Mouse (Mus musculus) lung, embryonic 16.5 days (tissue): Measurements from ENCODE around the gene Hivep3. TPM values are rescaled to one million over a fixed set of nuclear protein-coding genes. Genes with fewer than 3 reads are reported as not detected.

Experiments used
- ATAC-seq: fragments of 200-750 bp; cut with Nextera tagmentation; 2 replicates; pipeline ENCODE4 v1.8.0; 2017; ENCODE audit warnings: low read depth, mild to moderate bottlenecking, moderate library complexity
- H3K27ac ChIP-seq: fragments of 300-500 bp; sonication (generic); 2 replicates; pipeline ENCODE4 v1.5.1; 2014; ENCODE audit warnings: mild to moderate bottlenecking, control low read depth, low read length
- H3K27me3 ChIP-seq: fragments of 300-500 bp; sonication (generic); 2 replicates; pipeline ENCODE4 v1.6.1; 2014; ENCODE audit warnings: low read depth, low read length, mixed read lengths; ENCODE audit not compliant: control insufficient read depth, insufficient read depth
- H3K36me3 ChIP-seq: fragments of 300-500 bp; sonication (generic); 2 replicates; pipeline ENCODE4 v1.6.1; 2014; ENCODE audit warnings: low read length; ENCODE audit not compliant: control insufficient read depth, insufficient read depth
- H3K4me1 ChIP-seq: fragments of 300-500 bp; sonication (generic); replicated peaks from 2 replicates; pipeline ENCODE4 v1.6.1; 2014; ENCODE audit warnings: low read length, mixed read lengths; ENCODE audit not compliant: control insufficient read depth, insufficient read depth
- H3K4me2 ChIP-seq: fragments of 300-500 bp; sonication (generic); 2 replicates; pipeline ENCODE4 v1.6.1; 2014; ENCODE audit warnings: low read depth, low read length, control low read depth
- H3K4me3 ChIP-seq: fragments of 300-500 bp; sonication (generic); 2 replicates; pipeline ENCODE4 v1.5.1; 2014; ENCODE audit warnings: mild to moderate bottlenecking, low read length, control low read depth
- H3K9ac ChIP-seq: fragments of 300-500 bp; sonication (generic); 2 replicates; pipeline ENCODE4 v1.6.1; 2014; ENCODE audit warnings: low read length, control low read depth
- H3K9me3 ChIP-seq: fragments of 300-500 bp; sonication (generic); 2 replicates; pipeline ENCODE4 v1.6.1; 2016; ENCODE audit warnings: low read length; ENCODE audit not compliant: control insufficient read depth
- WGBS: fragments of 180-500 bp; shearing (Covaris S2); extraction: QIAGEN DNeasy Blood & Tissue Kit; methylation state at CpG from one replicate; pipeline ENCODE4 v1.1.7; 2014; 5-methylcytosine and 5-hydroxymethylcytosine counted together
- polyA plus RNA-seq: library from polyadenylated mRNA; unstranded; fragments of >200 nt; fragmentation: Nextera tagmentation; extraction: Ambion mirVana; gene quantifications from 2 replicates; pipeline ENCODE4 v1.2.1, GENCODE M21; 2015

Hivep3 gene
- polyA plus RNA-seq, 1 experiment from 2014 or later: 30.3 TPM

DNA sequence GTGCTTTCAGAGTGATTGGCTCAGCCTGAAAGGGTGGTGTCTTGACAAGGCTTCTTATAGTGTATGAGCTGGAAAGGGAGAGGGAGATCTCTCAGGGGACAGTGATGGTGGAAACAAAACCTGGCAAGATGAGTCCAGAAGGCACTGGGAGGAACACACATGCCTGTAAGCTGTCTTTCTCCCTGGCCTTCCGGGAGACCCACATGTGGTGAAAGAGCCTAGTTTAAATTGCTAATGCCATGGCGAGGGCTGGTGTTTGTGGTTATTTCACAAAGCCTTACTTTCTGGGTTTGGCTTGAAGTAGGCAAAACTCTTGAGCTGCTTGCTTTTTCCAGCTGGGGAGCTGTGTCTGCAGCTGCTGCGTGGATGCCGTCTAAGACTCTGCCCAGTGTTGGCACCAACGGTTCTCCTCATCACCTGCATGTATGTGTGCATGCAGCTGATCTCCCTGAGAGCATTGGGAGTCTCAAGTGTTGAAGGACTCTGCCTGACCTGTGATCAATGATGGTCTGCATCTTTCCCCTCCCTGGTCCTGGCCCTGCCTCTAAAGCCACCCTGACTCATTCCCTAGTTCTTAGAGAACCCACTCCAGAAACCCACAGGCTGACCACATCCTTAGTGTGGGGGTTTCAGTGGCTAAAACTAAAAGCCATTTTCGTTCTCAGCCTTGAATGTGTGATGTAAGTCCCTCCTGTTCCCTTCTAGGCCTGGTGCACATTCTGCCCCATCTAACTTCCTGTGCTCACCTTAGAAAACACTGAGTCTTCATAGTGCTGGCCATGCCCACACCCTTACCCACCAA, 163.7 kb downstream of the Hivep3 start:
- Histone ChIP-seq H3K4me3 (no peak overlapping the region), H3K4me2 (no peak overlapping the region), H3K9me3 (no peaks in the 10 kb centered on the region), H3K36me3 (no peaks in the 10 kb centered on the region), H3K27me3 (no peaks in the 10 kb centered on the region), H3K4me1 (peaks cover 2% of the 10 kb centered on the region; the same call in 1 of the 2 replicates), H3K27ac (no peak overlapping the region), H3K9ac (no peak overlapping the region)
- no peak for ATAC-seq
- 63% methylated on average over 6 of the region's 6 CpGs for WGBS

DNA sequence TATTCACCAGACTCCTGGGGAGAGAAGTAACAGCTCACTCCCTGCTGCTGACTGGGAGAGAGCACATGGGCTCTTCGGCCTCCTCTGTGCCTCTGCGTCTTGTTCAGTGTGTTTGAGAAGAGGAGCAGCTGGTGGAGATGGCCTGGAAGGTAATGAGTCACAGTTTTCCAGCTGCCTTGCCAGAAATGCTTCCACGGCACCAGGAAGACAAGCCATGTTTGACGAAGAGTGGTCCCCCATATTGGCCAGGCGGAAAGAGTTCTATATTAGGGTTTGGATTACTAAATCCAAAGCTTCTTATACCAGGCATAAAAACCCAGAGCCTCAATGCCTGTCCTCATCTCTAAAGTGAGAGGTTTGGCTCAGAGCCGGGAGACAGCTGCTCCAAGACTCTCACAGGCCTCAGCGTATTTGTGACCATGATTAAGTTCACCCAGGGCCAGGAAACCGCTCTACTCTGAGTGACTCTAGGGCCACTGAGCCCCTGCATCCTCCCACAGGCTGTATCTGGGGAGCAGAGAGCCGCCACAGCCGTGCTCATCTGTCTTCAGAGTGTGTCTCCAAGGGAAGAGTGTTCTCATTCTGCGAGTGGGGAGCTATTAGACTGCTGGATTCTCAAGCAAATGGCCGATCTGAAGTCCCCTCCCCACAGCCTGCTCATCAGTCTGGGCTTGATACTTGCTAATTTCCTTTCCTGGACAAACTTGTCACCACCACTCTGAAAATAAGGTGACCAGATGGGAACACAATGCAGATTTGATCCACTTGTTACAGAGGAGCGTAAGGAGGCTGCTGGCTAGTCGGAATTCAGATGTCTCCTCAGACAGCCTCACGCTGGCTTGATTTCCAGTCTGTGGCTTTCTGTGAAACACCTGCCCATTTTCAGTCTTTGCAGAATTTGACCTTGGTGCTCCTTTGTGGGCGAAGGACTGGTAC, 168.2 kb downstream of the Hivep3 start:
- no peak overlapping the region for H3K4me3 ChIP-seq
- H3K4me2 ChIP-seq: no peak overlapping the region
- H3K9ac ChIP-seq: no peak overlapping the region
- peak; percentile 95 for ATAC-seq
- H3K27ac ChIP-seq: peak overlapping the region; percentile 82
- no peaks in the 10 kb centered on the region for H3K36me3 ChIP-seq
- H3K9me3 ChIP-seq: no peaks in the 10 kb centered on the region
- WGBS: 42% methylated on average over 16 of the region's 16 CpGs
- H3K27me3 ChIP-seq: no peaks in the 10 kb centered on the region
- H3K4me1 ChIP-seq: peaks cover 12% of the 10 kb centered on the region

DNA sequence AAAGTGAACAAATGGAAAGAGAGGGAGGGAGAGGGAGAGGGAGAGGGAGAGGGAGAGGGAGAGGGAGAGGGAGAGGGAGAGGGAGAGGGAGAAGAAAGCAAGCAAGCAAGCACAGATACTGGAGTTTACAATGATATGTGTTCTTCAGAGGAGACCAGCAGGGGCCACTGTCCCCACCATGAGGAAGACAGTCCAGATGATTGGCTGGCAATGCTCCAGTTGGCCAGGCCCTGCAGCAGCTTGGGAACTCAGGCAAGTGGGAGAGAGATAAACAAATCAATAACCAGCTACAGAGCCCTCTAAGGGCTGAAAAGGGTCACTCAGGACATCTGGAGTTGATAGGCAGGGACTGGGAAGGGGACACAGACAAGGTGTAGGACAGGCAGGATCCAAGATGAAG, 169.7 kb downstream of the Hivep3 start:
- H3K4me2 ChIP-seq: no peak overlapping the region
- no peak overlapping the region for H3K4me3 ChIP-seq
- H3K9ac ChIP-seq: no peak overlapping the region
- no peaks in the 10 kb centered on the region for H3K36me3 ChIP-seq
- peaks cover 12% of the 10 kb centered on the region for H3K4me1 ChIP-seq
- H3K27me3 ChIP-seq: no peaks in the 10 kb centered on the region
- 0 out of 2 replicates have a peak, but pooled peaks have one; percentile 23 for ATAC-seq
- H3K27ac ChIP-seq: no peak overlapping the region
- H3K9me3 ChIP-seq: no peaks in the 10 kb centered on the region

DNA sequence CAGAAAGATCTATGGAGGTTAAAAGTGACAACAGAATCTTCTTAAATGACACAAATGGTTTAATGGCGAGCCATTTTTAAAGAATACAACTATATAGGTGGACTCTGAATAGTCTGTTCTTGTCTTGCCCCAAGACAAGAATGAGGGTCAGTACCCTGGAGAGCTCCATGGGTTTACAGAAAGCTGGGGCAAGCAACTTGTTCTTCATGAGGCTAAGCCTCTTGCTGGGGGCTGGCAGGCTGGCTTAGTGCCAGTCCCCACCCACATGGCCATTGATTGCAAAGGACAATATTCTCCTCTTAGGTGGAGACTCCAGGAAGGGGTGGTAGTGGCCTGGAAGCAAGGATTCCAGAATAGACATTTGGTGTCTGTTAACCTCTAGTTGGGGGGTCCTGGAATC, 170.2 kb downstream of the Hivep3 start:
- no peaks in the 10 kb centered on the region for H3K36me3 ChIP-seq
- H3K4me2 ChIP-seq: no peak overlapping the region
- H3K4me3 ChIP-seq: no peak overlapping the region
- no peaks in the 10 kb centered on the region for H3K27me3 ChIP-seq
- H3K4me1 ChIP-seq: peaks cover 12% of the 10 kb centered on the region
- ATAC-seq: no peak
- H3K9me3 ChIP-seq: no peaks in the 10 kb centered on the region
- WGBS: 25% methylated on average over 1 of the region's 1 CpGs
- no peak overlapping the region for H3K27ac ChIP-seq
- no peak overlapping the region for H3K9ac ChIP-seq

DNA sequence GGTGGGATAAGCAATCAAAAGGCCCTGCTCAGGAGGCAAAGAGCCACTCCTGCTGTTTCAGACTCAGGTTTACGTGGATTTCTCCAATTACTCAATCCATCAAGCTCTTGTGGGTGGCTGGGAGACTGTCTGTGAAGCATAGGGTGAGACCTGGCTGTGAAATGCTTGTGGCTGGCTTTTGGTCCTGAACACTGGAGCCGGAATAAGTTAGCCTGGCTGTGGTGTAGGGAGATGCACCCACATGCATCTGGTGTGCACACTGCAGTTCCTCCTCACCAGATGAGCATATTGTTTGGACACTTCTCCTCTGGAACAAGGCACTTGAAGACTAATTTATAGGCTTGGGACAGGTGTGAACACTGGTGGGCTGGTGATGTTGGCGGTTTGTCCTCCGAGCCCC, 170.7 kb downstream of the Hivep3 start:
- WGBS: 78% methylated on average over 4 of the region's 4 CpGs
- no peak overlapping the region for H3K4me2 ChIP-seq
- ATAC-seq: no peak
- H3K36me3 ChIP-seq: no peaks in the 10 kb centered on the region
- peaks cover 12% of the 10 kb centered on the region for H3K4me1 ChIP-seq
- H3K27ac ChIP-seq: no peak overlapping the region
- H3K4me3 ChIP-seq: no peak overlapping the region
- H3K27me3 ChIP-seq: no peaks in the 10 kb centered on the region
- H3K9ac ChIP-seq: no peak overlapping the region
- no peaks in the 10 kb centered on the region for H3K9me3 ChIP-seq

DNA sequence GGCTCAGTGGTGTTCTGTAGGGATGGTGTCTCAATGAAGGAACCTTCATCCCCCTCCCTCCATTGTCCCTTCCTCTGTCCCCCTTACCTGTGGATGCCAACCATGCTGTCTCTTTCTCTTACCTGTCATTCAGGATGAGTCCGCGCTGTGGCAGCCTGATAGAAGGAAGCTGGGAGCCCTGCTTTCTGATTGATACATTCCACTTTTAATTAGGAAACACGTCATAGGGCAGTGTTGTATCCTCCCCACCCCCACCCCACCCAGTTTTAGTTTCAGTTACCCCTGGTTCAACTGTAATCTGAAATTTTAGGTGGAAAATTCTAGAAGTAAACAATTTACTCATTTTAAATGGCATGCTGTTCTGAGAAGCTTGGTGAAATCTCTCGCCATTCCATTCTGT, 173.5 kb downstream of the Hivep3 start:
- no peak overlapping the region for H3K27ac ChIP-seq
- H3K4me2 ChIP-seq: no peak overlapping the region
- 83% methylated on average over 4 of the region's 4 CpGs for WGBS
- H3K9ac ChIP-seq: no peak overlapping the region
- no peaks in the 10 kb centered on the region for H3K27me3 ChIP-seq
- H3K4me3 ChIP-seq: no peak overlapping the region
- H3K9me3 ChIP-seq: no peaks in the 10 kb centered on the region
- peaks cover 12% of the 10 kb centered on the region for H3K4me1 ChIP-seq
- H3K36me3 ChIP-seq: no peaks in the 10 kb centered on the region
- ATAC-seq: no peak

DNA sequence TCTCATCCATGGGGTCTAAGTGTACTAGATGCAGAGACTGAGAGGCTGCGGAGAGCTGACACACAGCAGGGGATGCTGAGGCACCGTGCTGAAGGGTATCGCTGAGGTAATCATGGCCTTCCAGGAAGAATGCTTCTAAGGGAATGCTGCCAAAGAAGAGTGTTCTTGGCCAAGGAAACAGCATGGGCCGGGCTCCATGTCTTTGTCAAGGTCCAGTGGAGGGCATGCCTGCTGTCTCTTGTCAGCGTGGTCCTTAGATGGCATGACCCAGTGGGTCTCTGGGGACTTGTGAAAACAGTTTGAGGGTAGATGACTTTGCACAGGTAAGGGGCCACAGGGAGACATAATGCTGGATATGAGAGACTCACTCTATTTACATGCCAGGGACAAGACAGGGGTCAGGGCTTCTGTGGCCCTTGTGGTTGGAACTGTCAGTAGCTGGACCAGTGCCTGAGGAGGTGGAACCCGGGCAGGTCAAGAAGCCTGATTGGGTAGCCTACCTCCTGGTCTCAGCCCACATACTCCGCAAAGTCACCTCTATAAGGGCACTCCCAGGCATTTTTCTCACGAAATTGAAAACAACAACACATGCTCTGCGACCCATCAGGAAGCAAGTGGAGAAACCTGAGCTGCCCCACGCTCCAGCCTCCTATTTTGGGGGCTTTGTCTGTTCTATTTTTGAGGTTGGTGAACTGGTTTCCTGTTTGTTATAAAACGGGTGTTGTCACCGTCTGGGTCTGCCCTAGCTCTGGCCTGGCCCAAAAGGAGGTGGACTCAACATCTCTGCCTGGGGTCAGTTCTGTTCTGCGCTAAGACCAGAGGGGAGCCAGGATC, 177.7 kb downstream of the Hivep3 start:
- H3K4me2 ChIP-seq: no peak overlapping the region
- no peaks in the 10 kb centered on the region for H3K27me3 ChIP-seq
- H3K4me3 ChIP-seq: no peak overlapping the region
- no peak overlapping the region for H3K27ac ChIP-seq
- 58% methylated on average over 13 of the region's 13 CpGs for WGBS
- no peaks in the 10 kb centered on the region for H3K9me3 ChIP-seq
- no peaks in the 10 kb centered on the region for H3K36me3 ChIP-seq
- H3K4me1 ChIP-seq: no peaks in the 10 kb centered on the region
- H3K9ac ChIP-seq: no peak overlapping the region
- no peak for ATAC-seq

DNA sequence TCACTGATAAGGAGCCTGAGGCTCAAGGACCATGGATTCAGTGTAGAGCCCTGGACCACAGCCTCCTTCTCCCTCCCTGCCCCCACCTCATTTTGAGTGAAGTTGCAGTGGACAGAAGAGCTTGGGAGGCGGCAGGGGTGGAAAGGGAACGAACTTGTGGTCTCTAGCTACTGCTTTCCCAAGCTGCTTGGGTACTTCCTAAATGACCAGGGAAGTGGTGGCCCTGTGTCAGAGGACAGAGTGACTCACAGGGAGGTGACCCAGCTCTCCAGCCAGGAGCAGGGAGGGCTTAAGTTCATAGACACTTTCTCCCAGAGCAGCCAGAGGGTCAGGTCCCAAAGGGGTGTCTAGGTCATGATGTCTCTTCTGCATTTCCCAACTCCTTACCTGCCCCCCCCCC, 178.6 kb downstream of the Hivep3 start:
- 52% methylated on average over 2 of the region's 2 CpGs for WGBS
- Histone ChIP-seq H3K36me3 (no peaks in the 10 kb centered on the region), H3K4me2 (no peak overlapping the region), H3K9me3 (no peaks in the 10 kb centered on the region), H3K9ac (no peak overlapping the region), H3K4me1 (no peaks in the 10 kb centered on the region), H3K27me3 (no peaks in the 10 kb centered on the region), H3K4me3 (no peak overlapping the region), H3K27ac (no peak overlapping the region)
- no peak for ATAC-seq

DNA sequence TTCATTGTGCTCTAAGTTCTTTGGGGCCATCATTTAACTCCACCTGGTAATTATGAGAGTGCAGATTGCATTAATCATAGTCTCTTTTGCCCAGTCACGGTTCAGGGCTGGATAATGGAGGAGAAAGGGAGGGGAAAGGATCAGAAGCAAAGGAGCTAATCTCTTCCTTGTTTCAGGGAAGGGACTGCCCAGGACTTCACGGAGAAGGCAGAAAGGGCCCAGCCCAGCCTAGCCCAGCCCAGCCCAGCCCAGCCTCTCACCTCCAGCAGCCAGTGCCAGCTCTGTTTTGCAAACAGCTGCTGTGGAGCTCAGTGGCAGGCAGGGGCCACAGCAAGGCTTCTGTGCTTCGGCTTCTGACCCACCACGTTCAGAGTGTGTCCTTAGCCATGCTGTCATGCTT, 180.6 kb downstream of the Hivep3 start:
- Histone ChIP-seq H3K4me3 (no peak overlapping the region), H3K4me2 (no peak overlapping the region), H3K9ac (no peak overlapping the region), H3K27me3 (no peaks in the 10 kb centered on the region), H3K36me3 (no peaks in the 10 kb centered on the region), H3K27ac (no peak overlapping the region), H3K9me3 (no peaks in the 10 kb centered on the region), H3K4me1 (no peaks in the 10 kb centered on the region)
- WGBS: 36% methylated on average over 4 of the region's 4 CpGs
- ATAC-seq: no peak
